Mouse (Mus musculus) heart, adult 2 months (tissue): ENCODE data around the gene Necap2. TPM values are rescaled to one million over a fixed set of nuclear protein-coding genes. Genes with fewer than 3 reads are reported as not detected.
A peak's percentile ranks its signal among the peaks of the same experiment; 100 is the strongest.

Experiments used
- DNase-seq, 2 experiments: peaks; one replicate each; pipeline ENCODE4 v3.0.0; 2021
- H3K27ac ChIP-seq: fragments of 200-600 bp; 2 replicates; pipeline ENCODE4 v1.8.1; 2022
- H3K27me3 ChIP-seq: fragments of 200-500 bp; 2 replicates; pipeline ENCODE4 v1.6.1; 2012; ENCODE audit warnings: mild to moderate bottlenecking, low read length, inconsistent platforms, mixed read lengths; ENCODE audit not compliant: control insufficient read depth, insufficient read depth
- H3K36me3 ChIP-seq: fragments of 200-500 bp; 2 replicates; pipeline ENCODE4 v1.6.1; 2012; ENCODE audit warnings: low read length, inconsistent platforms; ENCODE audit not compliant: control insufficient read depth, insufficient read depth
- H3K4me1 ChIP-seq: fragments of 200-500 bp; 2 replicates; pipeline ENCODE4 v1.6.1; 2011; ENCODE audit warnings: low read length; ENCODE audit not compliant: control insufficient read depth, insufficient read depth
- H3K4me3 ChIP-seq: fragments of 200-600 bp; 2 replicates; pipeline ENCODE4 v1.8.1; 2022
- H3K79me2 ChIP-seq: fragments of 200-500 bp; replicated peaks from 2 replicates; pipeline ENCODE4 v1.6.1; 2012; ENCODE audit warnings: mild to moderate bottlenecking, inconsistent platforms, low read length, moderate library complexity, mixed read lengths; ENCODE audit not compliant: control insufficient read depth, insufficient read depth
- H3K9ac ChIP-seq: fragments of 200-500 bp; 2 replicates; pipeline ENCODE4 v1.6.1; 2012; ENCODE audit warnings: low read depth, mild to moderate bottlenecking, control low read depth, inconsistent platforms, low read length, mixed read lengths
- CTCF ChIP-seq: fragments of 200-600 bp; IDR thresholded peaks from 2 replicates; pipeline ENCODE4 v1.8.1; 2022; ENCODE audit warnings: antibody characterized with exemption, mild to moderate bottlenecking, moderate library complexity
- EP300 ChIP-seq: fragments of 200-500 bp; IDR thresholded peaks from 2 replicates; pipeline ENCODE4 v1.6.1; 2011; ENCODE audit warnings: low read depth, low read length, control low read depth; ENCODE audit not compliant: insufficient read depth
- POLR2A ChIP-seq: fragments of 200-500 bp; IDR thresholded peaks from 2 replicates; pipeline ENCODE4 v1.6.1; 2011; ENCODE audit warnings: mild to moderate bottlenecking, low read depth, low read length, control low read depth; ENCODE audit not compliant: insufficient read depth
- WGBS: fragments of 180-500 bp; shearing (Covaris S2); methylation state at CpG from one replicate; pipeline ENCODE4 v1.1.7; 2018; 5-methylcytosine and 5-hydroxymethylcytosine counted together
- intact Hi-C: fragments of 180-260 bp; cut with DNase I; formaldehyde crosslinking; loops from one replicate; pipeline ENCODE4 v1.15.1; 2025
- polyA plus RNA-seq: library from polyadenylated mRNA; depleted of rRNA; stranded (reverse); fragments of >200 nt; gene quantifications from 2 replicates; pipeline ENCODE4 v1.2.3, GENCODE M21; 2012
- total RNA-seq, 2 experiments: library from RNA; stranded (reverse); gene quantifications; 2 replicates each; pipeline ENCODE4 v1.2.3; 2021

The Necap2 gene
- total and polyA plus RNA-seq, 3 experiments = 13.9 to 21.2 (median 14.9) TPM

DNA sequence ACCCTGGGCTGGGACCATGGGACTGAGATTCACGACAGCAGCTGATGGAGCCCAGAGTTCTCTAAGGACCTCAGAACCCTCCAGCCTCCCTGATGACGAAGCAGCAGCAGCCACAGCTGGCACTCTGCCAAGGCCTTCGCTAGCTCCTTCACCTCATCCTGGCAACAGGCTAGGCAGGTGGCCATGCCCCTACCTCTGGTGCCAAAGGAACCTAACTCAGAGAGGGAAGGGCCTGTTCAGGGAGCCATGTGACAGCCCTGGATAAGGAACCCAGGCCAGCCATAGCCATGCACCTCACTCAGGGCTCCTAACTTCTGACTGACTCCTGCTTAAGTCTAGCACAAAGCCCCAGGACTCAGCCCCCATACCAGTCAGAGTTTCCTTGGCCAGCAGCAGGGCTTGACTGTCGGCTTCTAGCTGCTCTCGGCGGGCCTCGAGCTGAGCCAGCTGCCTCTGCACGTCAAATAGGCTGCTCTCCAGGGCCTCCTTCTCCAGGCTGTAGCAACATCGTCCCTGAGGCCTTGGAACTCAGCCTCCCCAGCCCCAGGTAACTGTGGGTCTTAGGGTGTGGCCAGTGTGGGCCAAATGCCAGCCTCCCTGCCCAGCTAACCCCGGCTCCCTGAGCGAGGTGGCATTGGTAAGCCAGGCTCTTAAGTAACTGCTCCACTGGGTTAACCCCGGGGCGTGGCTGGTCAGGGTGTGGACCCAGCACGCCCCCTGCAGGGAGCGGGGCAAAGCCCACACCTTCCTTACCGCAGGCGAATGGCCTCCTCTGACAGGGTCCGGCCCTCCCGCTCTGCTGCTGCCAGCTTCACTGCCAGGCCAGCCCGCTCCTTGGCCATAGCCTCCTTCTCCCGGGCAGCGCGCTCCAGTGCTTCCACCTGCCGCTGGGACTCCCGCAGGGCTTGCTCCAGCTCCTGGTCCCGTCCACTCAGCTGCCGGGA lies 44.3 kb downstream of the Necap2 start:
- no peaks in the 10 kb centered on the region for H3K27me3 ChIP-seq
- H3K79me2 ChIP-seq = no peaks in the 10 kb centered on the region
- no peaks in the 10 kb centered on the region for H3K36me3 ChIP-seq
- WGBS = 79% methylated on average over 27 of the region's 27 CpGs
- no peak overlapping the region for H3K4me3 ChIP-seq
- peaks cover 2% of the 10 kb centered on the region for H3K4me1 ChIP-seq
- no peak for TF ChIP-seq EP300
- intact Hi-C loops = no loop called here
- no peak overlapping the region for H3K27ac ChIP-seq
- peak in 1 of 2 experiments; percentile 32 for DNase-seq
- H3K9ac ChIP-seq = no peak overlapping the region

DNA sequence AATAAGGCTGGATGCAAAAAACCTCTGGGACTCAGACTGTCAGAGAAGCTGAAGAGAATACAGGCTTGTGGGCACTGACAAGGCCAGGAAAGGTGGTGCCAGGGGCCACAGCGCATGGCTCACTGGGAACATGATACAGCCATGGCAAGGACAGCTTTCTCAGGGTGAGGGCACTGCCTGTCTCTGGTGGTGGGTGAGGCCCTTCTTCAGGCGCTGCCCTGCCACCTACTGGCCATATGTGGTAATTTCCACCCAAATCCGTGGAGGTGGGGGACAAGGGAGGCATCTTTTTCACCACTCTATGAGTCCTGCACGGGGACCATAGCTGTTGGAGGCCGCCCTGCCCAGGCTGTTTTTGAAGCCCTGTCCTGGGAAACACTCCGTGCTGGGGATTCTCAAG lies 46.4 kb downstream of the Necap2 start:
- Histone ChIP-seq H3K4me1 (peaks cover 2% of the 10 kb centered on the region), H3K9ac (no peak overlapping the region), H3K27me3 (no peaks in the 10 kb centered on the region), H3K4me3 (no peak overlapping the region), H3K79me2 (no peaks in the 10 kb centered on the region), H3K36me3 (no peaks in the 10 kb centered on the region), H3K27ac (no peak overlapping the region)
- peak; percentile 88; the same call in 1 of the 2 replicates for TF ChIP-seq EP300
- no peak for TF ChIP-seq POLR2A
- peak; percentile 98; the same call in 1 of the 2 replicates for TF ChIP-seq CTCF
- peak; percentile 77 to 86 for DNase-seq
- intact Hi-C loops = loop anchor here (1.0 to 2.0 kb wide), 2 partner anchors 45 to 67 kb away; partner anchors contain the start of gene Atp13a2
- WGBS = 12% methylated on average over 6 of the region's 6 CpGs

DNA sequence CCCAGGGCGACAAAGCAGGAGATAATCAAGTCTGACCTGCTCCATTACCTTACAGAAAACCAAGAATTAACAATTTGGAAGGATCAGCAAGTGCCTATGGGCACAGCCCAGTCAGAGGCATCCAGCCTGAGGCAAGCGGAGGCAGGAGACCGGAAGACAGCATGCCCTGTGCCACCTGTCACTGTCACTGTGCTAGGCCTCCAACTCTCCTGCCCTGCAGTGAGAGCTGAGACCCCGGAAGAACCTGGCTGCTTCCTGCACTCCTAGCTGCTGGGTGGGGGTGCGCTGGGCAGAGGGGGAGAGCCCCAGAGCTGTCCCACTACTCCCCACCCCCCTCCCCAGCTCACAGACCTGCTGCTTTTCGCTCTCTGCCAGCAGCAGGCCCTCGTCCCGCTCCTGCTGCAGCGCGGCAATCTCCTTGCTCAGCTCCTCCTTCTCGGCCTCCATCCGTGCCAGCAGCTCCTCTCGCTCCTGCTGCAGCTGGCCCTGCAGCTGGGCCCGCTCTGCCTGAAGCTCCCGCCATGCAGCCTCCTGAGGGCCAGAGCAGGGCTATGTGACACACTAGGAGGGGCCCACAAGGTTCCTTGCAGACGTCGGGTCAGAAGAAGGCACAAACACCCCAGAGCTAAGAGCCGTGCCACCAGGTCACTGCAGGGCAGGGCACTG lies 47.5 kb downstream of the Necap2 start:
- no peak overlapping the region for H3K27ac ChIP-seq
- H3K9ac ChIP-seq = no peak overlapping the region
- H3K79me2 ChIP-seq = no peaks in the 10 kb centered on the region
- DNase-seq = no peak
- intact Hi-C loops = loop anchor here (1.0 to 2.0 kb wide), 2 partner anchors 44 to 66 kb away; partner anchors contain the start of gene Atp13a2
- no peaks in the 10 kb centered on the region for H3K36me3 ChIP-seq
- no peaks in the 10 kb centered on the region for H3K27me3 ChIP-seq
- no peak for TF ChIP-seq POLR2A
- TF ChIP-seq CTCF = no peak
- TF ChIP-seq EP300 = no peak
- no peak overlapping the region for H3K4me3 ChIP-seq
- H3K4me1 ChIP-seq = peaks cover 2% of the 10 kb centered on the region
- 87% methylated on average over 17 of the region's 18 CpGs for WGBS

DNA sequence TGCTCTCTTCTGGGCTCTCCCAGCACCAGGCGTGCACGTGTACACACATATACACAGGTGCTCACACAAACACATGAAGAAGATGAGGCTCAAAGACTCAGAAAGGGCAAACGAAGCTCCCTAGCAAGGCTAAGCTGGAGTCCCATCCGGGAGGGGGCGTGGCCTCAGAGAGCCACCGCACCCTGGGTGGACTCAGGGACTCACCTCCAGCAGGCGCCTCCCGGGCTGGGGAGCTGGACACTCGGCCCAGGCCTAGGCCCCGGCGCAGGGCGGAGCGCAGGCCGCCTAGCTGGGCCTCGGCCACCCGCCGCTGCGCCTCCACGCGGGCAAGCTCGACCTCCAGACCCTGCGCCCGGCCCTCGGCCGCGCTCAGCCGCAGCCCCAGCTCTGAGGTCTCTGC lies 53.2 kb downstream of the Necap2 start:
- TF ChIP-seq EP300 (no peak), CTCF (no peak), POLR2A (no peak)
- Histone ChIP-seq H3K9ac (no peak overlapping the region), H3K4me1 (peaks cover 9% of the 10 kb centered on the region), H3K27ac (no peak overlapping the region), H3K79me2 (no peaks in the 10 kb centered on the region), H3K27me3 (no peaks in the 10 kb centered on the region), H3K36me3 (no peaks in the 10 kb centered on the region), H3K4me3 (no peak overlapping the region)
- WGBS = 91% methylated on average over 27 of the region's 27 CpGs
- DNase-seq = no peak
- intact Hi-C loops = loop anchor here (10.0 kb wide), 1 partner anchor 300 kb away; no protein-coding TSS in a partner anchor

DNA sequence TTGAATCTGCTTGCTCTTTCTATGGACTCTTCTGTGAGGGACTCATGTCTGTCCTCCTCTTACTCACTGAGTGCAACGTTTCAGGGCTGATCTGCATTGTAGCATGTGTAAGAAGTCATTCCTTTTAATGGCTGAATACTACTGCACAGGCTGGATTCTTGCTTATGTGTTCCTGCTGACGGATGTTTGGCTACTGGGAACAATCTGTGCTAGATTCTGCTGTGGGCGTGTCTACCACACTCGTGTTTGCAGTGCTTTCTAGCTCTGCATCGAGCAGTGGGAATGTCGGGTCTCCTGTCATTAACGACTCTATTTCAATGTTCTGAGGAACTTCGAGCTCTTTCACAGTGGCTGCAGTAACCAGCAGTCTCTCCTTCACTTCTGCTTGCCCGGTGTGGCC lies 54.1 kb downstream of the Necap2 start:
- Histone ChIP-seq H3K79me2 (no peaks in the 10 kb centered on the region), H3K4me1 (peaks cover 9% of the 10 kb centered on the region), H3K36me3 (no peaks in the 10 kb centered on the region), H3K27me3 (no peaks in the 10 kb centered on the region), H3K9ac (no peak overlapping the region), H3K4me3 (no peak overlapping the region), H3K27ac (no peak overlapping the region)
- intact Hi-C loops = loop anchor here (10.0 kb wide), 1 partner anchor 299 kb away; no protein-coding TSS in a partner anchor
- 45% methylated on average over 9 of the region's 9 CpGs for WGBS
- TF ChIP-seq EP300 (no peak), CTCF (no peak), POLR2A (no peak)
- no peak for DNase-seq
